Mouse (Mus musculus): ENCODE data around the gene Fbxw7.

- TF ChIP-seq USF1 (IDR thresholded peaks at IDR 0.05; ENCODE audit: low read depth) (no peak), POLR2A (IDR thresholded peaks at IDR 0.05; ENCODE audit: insufficient read length, low read depth) (no peak), TCF3 (IDR thresholded peaks at IDR 0.05; ENCODE audit: insufficient read length, low read depth) (no peak), MAX (IDR thresholded peaks at IDR 0.05; ENCODE audit: low read depth) (no peak), REST (IDR thresholded peaks at IDR 0.05; ENCODE audit: insufficient read depth, insufficient read length) (no peak), MYOG (IDR thresholded peaks at IDR 0.05; ENCODE audit: control insufficient read depth in 1 of 3, insufficient read depth in 1 of 3, insufficient read length in 2 of 3, low read depth in 2 of 3) (no peak), POLR2AphosphoS2 (IDR thresholded peaks at IDR 0.05; ENCODE audit: insufficient read length, low read depth) (no peak), E2F4 (IDR thresholded peaks at IDR 0.05; ENCODE audit: insufficient read depth) (no peak)
Measured at GRCm38 (mm10) chr3:84825990-84826389, 10.9 kb downstream of the Fbxw7 start.
